Mouse (Mus musculus): ENCODE measurements at regions not wholly inside any gene's neighbourhood (a gene's known extent, or its start where the extent isn't known, plus 50 kb on each side); places are given as distances from the start of the nearest gene placed in this dataset.

GRCm38 (mm10) chrX:85971973-85972372 is 72.0 kb upstream of the Samt3 start:
- DNase-seq, result no peak
- intact Hi-C loops (cut with DNase I), result no loop called here

- intact Hi-C loops (cut with DNase I), result no loop called here
These were observed 62.9 kb upstream of the Samt3 start for GRCm38 (mm10) chrX:85981051-85981450.

More at GRCm38 (mm10) chrX:85981051-85981450, 62.9 kb upstream of the Samt3 start:
- peak; percentile 1 for DNase-seq
